Mouse (Mus musculus) ovary, adult 18-20 months (tissue): Measurements from ENCODE around the gene Armc10.
"Not testable (repeated sequence)": the region's sequence is repeated elsewhere in the genome, so short reads cannot be mapped to it uniquely, and the experiment has no call there.

Experiments used
- DNase-seq: peaks from one replicate; pipeline ENCODE4 v3.0.0; 2022; ENCODE audit warnings: low spot score, mixed read lengths

The Armc10 gene

GRCm38 (mm10) chr5:21645439-21646132 is at the start of gene Armc10, which contains the start of gene Fbxl13:
Armc10 (plus strand) TSS chr5:21645813.
Fbxl13 (minus strand) TSS chr5:21645634.
- DNase-seq, result peak; percentile 87

- DNase-seq, result not testable (repeated sequence)
Measured at GRCm38 (mm10) chr5:21599536-21599935, 46.1 kb upstream of the Armc10 start.

DNA sequence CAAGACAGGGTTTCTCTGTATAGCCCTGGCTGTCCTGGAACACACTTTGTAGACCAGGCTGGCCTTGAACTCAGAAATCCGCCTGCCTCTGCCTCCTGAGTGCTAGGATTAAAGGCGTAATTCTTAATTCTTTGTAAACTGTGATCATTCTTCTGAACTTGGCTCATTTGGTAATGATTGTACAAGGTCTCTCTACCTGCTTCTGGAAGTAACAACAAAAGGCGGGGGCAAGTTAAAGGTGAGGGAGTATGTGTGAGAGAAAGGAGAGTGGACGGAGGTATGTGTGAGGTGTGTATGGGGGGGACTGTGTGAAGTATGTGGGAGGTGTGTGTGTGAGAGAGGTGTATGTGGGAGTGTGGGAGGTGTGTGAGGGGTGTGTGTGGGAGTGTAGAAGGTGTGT is 45.7 kb upstream of the Armc10 start:
- no peak for DNase-seq

DNA sequence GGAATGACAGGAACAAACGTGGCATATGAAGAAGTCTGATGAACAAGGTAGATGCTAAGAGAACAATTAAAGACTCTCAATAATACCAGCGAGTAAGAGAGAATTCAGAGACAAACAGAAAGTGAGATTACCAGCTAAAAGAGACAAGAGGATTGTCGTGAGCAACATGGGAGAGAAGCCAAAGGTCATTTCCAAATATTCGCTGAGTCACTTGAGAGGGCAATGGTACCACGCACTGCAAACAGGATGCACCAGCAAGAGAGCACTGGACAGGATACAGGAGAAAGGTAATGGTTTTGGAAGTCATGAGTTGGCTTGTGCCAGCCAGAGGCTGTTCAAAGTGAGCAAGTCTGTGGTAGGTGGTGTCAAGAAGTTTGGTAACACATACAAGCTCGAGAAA is 39.7 kb upstream of the Armc10 start:
- no peak for DNase-seq

GRCm38 (mm10) chr5:21608311-21609304 is 37.0 kb upstream of the Armc10 start:
- DNase-seq, result peak; percentile 10

- DNase-seq, result no peak
Measured at GRCm38 (mm10) chr5:21610996-21611395, 34.6 kb upstream of the Armc10 start.

DNA sequence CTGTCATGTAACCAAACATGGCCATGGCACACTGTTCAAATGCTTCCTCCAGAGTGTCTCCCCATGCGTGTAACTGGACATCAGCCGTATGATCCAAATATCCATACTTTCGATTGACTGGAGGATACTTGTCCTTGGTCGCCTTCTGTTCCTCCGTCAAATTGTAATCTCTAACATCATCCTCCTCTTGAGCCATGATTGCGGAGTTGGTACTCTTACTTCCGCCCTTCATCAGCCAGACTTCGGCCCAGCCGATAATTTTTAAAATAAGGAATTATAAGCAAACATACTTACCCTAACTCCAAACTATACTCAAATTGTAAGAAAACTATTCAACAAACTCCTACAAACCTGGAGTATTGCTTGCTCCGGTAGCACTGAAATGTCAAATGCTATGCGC is 31.3 kb upstream of the Armc10 start:
- DNase-seq, result not testable (repeated sequence)

- DNase-seq, result no peak
Measured at GRCm38 (mm10) chr5:21616450-21617009, 29.1 kb upstream of the Armc10 start.

- no peak for DNase-seq
Measured at GRCm38 (mm10) chr5:21625916-21626315, 19.7 kb upstream of the Armc10 start.

GRCm38 (mm10) chr5:21640961-21641360 is 4.7 kb upstream of the Armc10 start:
- no peak for DNase-seq

DNA sequence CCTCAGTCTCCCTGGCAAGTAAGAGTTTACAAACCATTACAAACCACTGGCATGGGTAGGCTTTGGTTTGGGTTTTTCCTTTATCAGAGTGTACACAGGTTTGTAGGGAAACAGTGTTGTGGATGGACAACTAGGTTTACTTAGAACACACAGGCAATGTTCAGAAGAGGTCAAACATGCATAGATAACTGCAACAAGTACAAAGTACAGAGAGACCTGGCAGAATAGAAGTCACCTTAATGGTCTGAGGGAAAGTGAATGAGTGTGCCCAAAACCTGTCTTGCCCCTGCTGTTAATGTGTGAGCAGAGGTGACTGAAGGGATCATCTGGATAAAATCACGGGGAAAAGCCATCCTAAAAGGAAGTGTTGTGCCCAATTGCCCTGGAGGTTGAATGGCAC is 2.0 kb upstream of the Armc10 start:
- no peak for DNase-seq

DNA sequence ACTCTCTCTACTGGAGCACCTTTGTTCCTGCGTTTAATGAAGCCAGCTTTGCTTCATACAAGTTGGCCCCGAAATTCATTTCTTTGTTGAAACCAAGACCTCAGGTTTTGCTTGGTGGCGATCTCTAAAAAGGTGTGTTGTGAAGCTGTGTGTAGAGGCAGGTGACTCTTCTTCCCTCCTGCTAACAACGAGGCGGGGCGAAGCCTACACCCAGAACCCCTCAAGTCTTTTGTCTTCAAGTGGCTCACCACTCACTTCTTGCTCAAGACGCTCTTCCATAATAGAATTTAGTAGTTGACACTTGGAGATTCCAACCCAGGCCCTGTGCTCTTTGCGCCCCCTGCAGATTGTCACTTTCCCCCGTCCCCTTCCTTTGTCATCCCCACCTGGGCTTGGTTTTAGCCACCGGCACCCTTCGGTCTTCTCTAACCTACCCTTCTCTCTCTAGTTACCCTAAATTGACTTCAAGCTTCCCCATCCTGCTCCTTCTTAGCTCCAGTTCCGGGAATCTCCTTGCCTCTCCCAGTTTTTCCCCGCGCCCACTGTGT is 648 bp upstream of the Armc10 start:
- no peak for DNase-seq

DNA sequence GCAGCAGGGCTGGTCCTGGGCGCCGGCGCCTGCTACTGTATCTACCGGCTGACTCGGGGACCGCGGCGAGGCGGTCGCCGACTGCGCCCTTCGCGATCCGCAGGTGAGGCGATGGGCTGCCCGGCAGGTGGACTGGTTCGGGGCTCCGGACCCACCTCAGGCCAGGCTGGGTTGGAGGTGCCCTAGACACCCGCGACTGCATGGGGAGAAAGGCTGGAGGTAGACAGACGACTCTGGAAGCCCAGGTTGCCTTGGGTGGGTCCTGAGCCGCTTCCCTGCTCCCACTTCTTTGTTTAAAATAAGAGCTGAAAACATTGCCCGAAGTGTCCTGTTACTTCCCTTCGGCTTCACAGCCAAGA is 499 bp downstream of the Armc10 start:
- DNase-seq, result no peak

DNA sequence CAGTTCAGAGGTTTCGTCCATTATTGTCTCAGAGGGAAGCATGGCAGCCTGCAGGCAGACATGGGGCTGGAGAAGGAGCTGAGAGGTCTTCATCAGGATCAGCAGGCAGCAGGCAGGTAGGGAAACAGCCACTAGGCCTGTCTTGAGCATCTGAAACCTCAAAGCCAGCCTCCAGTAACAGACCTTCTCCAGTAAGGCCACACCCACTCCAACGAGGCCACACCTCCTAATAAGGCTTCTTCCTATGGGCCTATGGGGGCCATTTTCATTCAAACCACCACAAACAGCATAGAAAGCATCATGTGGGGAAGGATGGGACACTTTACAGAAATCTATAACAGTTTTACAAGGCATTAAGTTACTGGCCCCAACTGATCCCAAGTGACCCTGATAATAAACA is 5.1 kb downstream of the Armc10 start:
- no peak for DNase-seq

GRCm38 (mm10) chr5:21651885-21652612 is 6.4 kb downstream of the Armc10 start:
- DNase-seq, result no peak

- no peak for DNase-seq
Measured at GRCm38 (mm10) chr5:21656912-21657311, 11.3 kb downstream of the Armc10 start.

- no peak for DNase-seq
Measured at GRCm38 (mm10) chr5:21658038-21658437, 12.4 kb downstream of the Armc10 start.

- DNase-seq, result peak; percentile 56
Measured at GRCm38 (mm10) chr5:21658623-21659395, 13.2 kb downstream of the Armc10 start.

DNA sequence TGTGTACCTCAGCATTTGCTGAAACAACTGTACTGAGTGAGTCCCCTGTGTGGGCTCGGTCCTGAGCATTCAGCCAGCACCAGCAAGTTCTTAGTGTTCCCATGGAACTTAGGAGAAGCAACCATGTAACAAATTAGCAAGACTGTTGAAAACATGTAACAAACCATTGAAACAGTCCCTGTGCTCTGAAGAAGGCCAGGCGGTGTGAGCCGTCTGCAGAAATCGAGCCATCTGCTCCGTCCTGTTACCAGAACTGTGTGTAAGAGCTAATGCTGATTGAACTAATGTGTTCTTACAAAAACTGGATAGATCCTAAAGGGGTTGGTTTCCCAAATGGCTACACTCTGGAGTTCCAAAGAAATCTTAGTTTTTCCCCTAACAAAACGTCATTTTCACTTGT is 15.2 kb downstream of the Armc10 start:
- DNase-seq, result no peak

DNA sequence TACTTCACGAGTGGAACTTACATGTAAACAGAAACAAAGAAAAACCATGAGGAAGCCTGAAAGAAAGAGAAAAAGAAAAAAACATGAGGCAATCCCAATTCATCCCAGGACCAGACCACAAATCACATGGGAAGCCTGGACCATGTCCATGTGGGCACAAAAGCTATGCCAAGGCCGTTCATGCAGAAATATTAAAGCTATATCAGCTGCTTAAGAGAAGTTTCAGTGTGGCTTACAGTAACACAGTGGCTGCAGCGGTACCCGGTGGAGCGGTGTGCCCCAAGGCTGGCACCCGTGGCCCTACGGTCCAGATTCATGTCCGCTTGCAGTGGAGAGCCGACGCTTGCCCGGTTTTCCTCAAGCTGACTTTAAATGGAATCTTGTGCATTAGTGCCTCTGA is 17.5 kb downstream of the Armc10 start:
- DNase-seq, result peak; percentile 23
